Mouse (Mus musculus) liver, adult 2 months (tissue): Measurements from ENCODE around the gene Cacna1g. TPM values are rescaled to one million over a fixed set of nuclear protein-coding genes. Genes with fewer than 3 reads are reported as not detected.

Experiments used
- DNase-seq: peaks from one replicate; pipeline ENCODE4 v3.0.0-alpha.2; 2011; ENCODE audit warnings: low read depth, low spot score; ENCODE audit errors: extremely low read depth
- H3K27ac ChIP-seq: fragments of 200-500 bp; replicated peaks from 2 replicates; pipeline ENCODE4 v1.5.1; 2012; ENCODE audit warnings: low read depth, mild to moderate bottlenecking, control low read depth, inconsistent platforms, low read length; ENCODE audit not compliant: insufficient read depth
- H3K27me3 ChIP-seq: fragments of 200-500 bp; 2 replicates; pipeline ENCODE4 v1.6.1; 2012; ENCODE audit warnings: mild to moderate bottlenecking, moderate library complexity, low read length, inconsistent platforms; ENCODE audit not compliant: control insufficient read depth, insufficient read depth
- H3K36me3 ChIP-seq: fragments of 200-500 bp; 2 replicates; pipeline ENCODE4 v1.6.1; 2012; ENCODE audit warnings: low read length, inconsistent platforms; ENCODE audit not compliant: control insufficient read depth, insufficient read depth
- H3K4me1 ChIP-seq: fragments of 200-500 bp; 2 replicates; pipeline ENCODE4 v1.6.1; 2011; ENCODE audit warnings: low read length; ENCODE audit not compliant: control insufficient read depth, insufficient read depth
- H3K4me3 ChIP-seq: fragments of 200-500 bp; 2 replicates; pipeline ENCODE4 v1.5.1; 2011; ENCODE audit warnings: low read depth, mild to moderate bottlenecking, control low read depth, low read length, moderate library complexity; ENCODE audit not compliant: insufficient read depth
- H3K79me2 ChIP-seq: fragments of 200-500 bp; 2 replicates; pipeline ENCODE4 v1.6.1; 2012; ENCODE audit warnings: inconsistent platforms, mild to moderate bottlenecking, low read length, moderate library complexity; ENCODE audit not compliant: control insufficient read depth, insufficient read depth
- H3K9ac ChIP-seq: fragments of 200-500 bp; 2 replicates; pipeline ENCODE4 v1.6.1; 2012; ENCODE audit warnings: low read depth, mild to moderate bottlenecking, control low read depth, inconsistent platforms, low read length
- CTCF ChIP-seq: fragments of 200-500 bp; IDR thresholded peaks from 2 replicates; pipeline ENCODE4 v1.5.1; 2011; ENCODE audit warnings: low read depth, low read length, control low read depth
- POLR2A ChIP-seq: fragments of 200-500 bp; IDR thresholded peaks from 2 replicates; pipeline ENCODE4 v1.6.1; 2011; ENCODE audit warnings: low read length, control low read depth; ENCODE audit not compliant: insufficient read depth; ENCODE audit errors: extremely low read depth
- WGBS: fragments of 180-500 bp; shearing (Covaris S2); methylation state at CpG from one replicate; pipeline ENCODE4 v1.1.7; 2018; 5-methylcytosine and 5-hydroxymethylcytosine counted together
- polyA plus RNA-seq: library from polyadenylated mRNA; depleted of rRNA; stranded (reverse); fragments of >200 nt; gene quantifications from 2 replicates; pipeline ENCODE4 v1.2.3, GENCODE M21; 2012
- total RNA-seq: library from RNA; depleted of rRNA; stranded (reverse); fragments of >200 nt; gene quantifications from 2 replicates; pipeline ENCODE4 v1.2.3, GENCODE M21; 2014

The Cacna1g gene
- total and polyA plus RNA-seq, 2 experiments: under 0.01 to 0.26 TPM

- Histone ChIP-seq H3K36me3 (no peaks in the 10 kb centered on the region), H3K79me2 (peaks cover 6% of the 10 kb centered on the region; the same call in 1 of the 2 replicates), H3K27me3 (no peaks in the 10 kb centered on the region), H3K27ac (peak within 1 kb of the TSS; percentile 78), H3K4me3 (peak within 1 kb of the TSS; percentile 71), H3K9ac (peak within 1 kb of the TSS; percentile 72), H3K4me1 (peaks cover 22% of the 10 kb centered on the region)
- WGBS: 5% methylated on average over 20 of the region's 20 CpGs
- TF ChIP-seq POLR2A: peak; percentile 88
- no peak for TF ChIP-seq CTCF
- DNase-seq: peak; percentile 87
Measured at GRCm38 (mm10) chr11:94392672-94393109, 81.3 kb downstream of the Cacna1g start, which contains the start of gene Abcc3. Gene Abcc3, minus strand, starts transcription at chr11:94392997.

- Histone ChIP-seq H3K27ac (peak overlapping the region; percentile 50), H3K4me3 (peak overlapping the region; percentile 37; the same call in 1 of the 2 replicates), H3K4me1 (peaks cover 22% of the 10 kb centered on the region), H3K9ac (peak overlapping the region; percentile 54), H3K36me3 (no peaks in the 10 kb centered on the region), H3K79me2 (peaks cover 7% of the 10 kb centered on the region; the same call in 1 of the 2 replicates), H3K27me3 (no peaks in the 10 kb centered on the region)
- TF ChIP-seq CTCF (no peak), POLR2A (no peak)
- 78% methylated on average over 10 of the region's 10 CpGs for WGBS
- DNase-seq: peak; percentile 54
Measured at GRCm38 (mm10) chr11:94391661-94392060, 82.3 kb downstream of the Cacna1g start.

GRCm38 (mm10) chr11:94390825-94391224, 83.2 kb downstream of the Cacna1g start:
- H3K4me1 ChIP-seq: peaks cover 22% of the 10 kb centered on the region
- no peak for TF ChIP-seq CTCF
- no peak for TF ChIP-seq POLR2A
- no peak overlapping the region for H3K4me3 ChIP-seq
- H3K27ac ChIP-seq: peak overlapping the region; percentile 50
- no peaks in the 10 kb centered on the region for H3K36me3 ChIP-seq
- peak overlapping the region; percentile 53 for H3K9ac ChIP-seq
- H3K27me3 ChIP-seq: no peaks in the 10 kb centered on the region
- peaks cover 9% of the 10 kb centered on the region; the same call in 1 of the 2 replicates for H3K79me2 ChIP-seq
- WGBS: 22% methylated on average over 6 of the region's 6 CpGs
- peak; percentile 83 for DNase-seq

GRCm38 (mm10) chr11:94389724-94390396, 84.1 kb downstream of the Cacna1g start:
- peak overlapping the region; percentile 50 for H3K27ac ChIP-seq

GRCm38 (mm10) chr11:94389021-94389420, 85.0 kb downstream of the Cacna1g start:
- Histone ChIP-seq H3K9ac (no peak overlapping the region), H3K27me3 (no peaks in the 10 kb centered on the region), H3K4me1 (peaks cover 22% of the 10 kb centered on the region), H3K36me3 (no peaks in the 10 kb centered on the region), H3K27ac (peak overlapping the region; percentile 58), H3K79me2 (peaks cover 12% of the 10 kb centered on the region; the same call in 1 of the 2 replicates), H3K4me3 (no peak overlapping the region)
- TF ChIP-seq POLR2A: no peak
- TF ChIP-seq CTCF: no peak
- peak; percentile 100 for DNase-seq
- 17% methylated on average over 4 of the region's 4 CpGs for WGBS

More at GRCm38 (mm10) chr11:94389724-94390396, 84.1 kb downstream of the Cacna1g start:
- 38% methylated on average over 6 of the region's 6 CpGs for WGBS
- peaks cover 22% of the 10 kb centered on the region for H3K4me1 ChIP-seq
- H3K79me2 ChIP-seq: peaks cover 9% of the 10 kb centered on the region; the same call in 1 of the 2 replicates
- no peak overlapping the region for H3K4me3 ChIP-seq
- H3K36me3 ChIP-seq: no peaks in the 10 kb centered on the region
- TF ChIP-seq CTCF: no peak
- TF ChIP-seq POLR2A: no peak
- DNase-seq: peak; percentile 85
- H3K9ac ChIP-seq: peak overlapping the region; percentile 53
- no peaks in the 10 kb centered on the region for H3K27me3 ChIP-seq

- no peak overlapping the region for H3K4me3 ChIP-seq
- peaks cover 22% of the 10 kb centered on the region; the same call in 1 of the 2 replicates for H3K79me2 ChIP-seq
- peaks cover 22% of the 10 kb centered on the region for H3K4me1 ChIP-seq
- DNase-seq: no peak
- H3K36me3 ChIP-seq: no peaks in the 10 kb centered on the region
- no peak overlapping the region for H3K9ac ChIP-seq
- WGBS: 74% methylated on average over 4 of the region's 4 CpGs
- H3K27ac ChIP-seq: no peak overlapping the region
- H3K27me3 ChIP-seq: no peaks in the 10 kb centered on the region
- TF ChIP-seq CTCF (no peak), POLR2A (no peak)
Measured at GRCm38 (mm10) chr11:94387756-94388155, 86.2 kb downstream of the Cacna1g start.
